ENCODE assay signal across 8 mouse cellular contexts in genomic region chrX:140956272-140956940, GRCm38 (mm10). TPM values are rescaled to one million over a fixed set of nuclear protein-coding genes. Genes with fewer than 3 reads are reported as not detected.
A peak's percentile ranks its signal among the peaks of the same experiment; 100 is the strongest.
DNase-seq lines count a peak whose midpoint lies in the region; ATAC-seq lines count a peak whose summit lies in the region.

Psmd10 (minus strand) TSS chrX:140956728.
Atg4a (plus strand) TSS chrX:140956907.

- peak within 1 kb of the TSS; percentile 64 for H3K9ac ChIP-seq in lung, embryonic 16.5 days (ENCODE audit: low read length)

- no peaks in the 10 kb centered on the region for H3K4me1 ChIP-seq in lung, embryonic 16.5 days (replicated peaks; ENCODE audit: control insufficient read depth, insufficient read depth, low read length)

- peak; percentile 99 for DNase-seq in MEL-GATA-1-ER (ENCODE audit: extremely low read depth, low read depth)
- DNase-seq in cerebellum, adult 8-10 months = peak; percentile 87
- DNase-seq in forelimb bud, embryonic 11.5 days (ENCODE audit: low read depth, low spot score) = peak; percentile 94
- DNase-seq in layer of hippocampus, adult 9-10 months (ENCODE audit: low spot score) = peak; percentile 88
- peak; percentile 58 for DNase-seq in ovary, postnatal 10 days (ENCODE audit: low spot score)
- peak; percentile 86 to 87 for DNase-seq in thymus, postnatal 10 days (ENCODE audit: low spot score in 2 of 2)

- no peaks in the 10 kb centered on the region for H3K9me3 ChIP-seq in lung, embryonic 16.5 days (ENCODE audit: control insufficient read depth, low read length)

- WGBS in lung, embryonic 16.5 days = 19% methylated on average over 23 of the region's 23 CpGs

- H3K4me3 ChIP-seq in lung, embryonic 16.5 days (ENCODE audit: low read length) = peak within 1 kb of the TSS; percentile 64

- peak; percentile 98 to 99 for ATAC-seq in hematopoietic stem cell, adult 5-6 weeks (replicated peaks in 1 of 2; ENCODE audit: insufficient read depth in 1 of 2, low FRiP score in 2 of 2, low TSS enrichment in 1 of 2, low read depth in 1 of 2, poor library complexity in 2 of 2, severe bottlenecking in 2 of 2)
- peak; percentile 99 for ATAC-seq in lung, embryonic 16.5 days (ENCODE audit: low read depth)

- H3K27me3 ChIP-seq in lung, embryonic 16.5 days (ENCODE audit: control insufficient read depth, insufficient read depth, low read depth, low read length) = peaks cover 6% of the 10 kb centered on the region; the same call in 1 of the 2 replicates

- H3K27ac ChIP-seq in lung, embryonic 16.5 days (ENCODE audit: low read length) = peak within 1 kb of the TSS; percentile 63; the same call in 1 of the 2 replicates

- H3K36me3 ChIP-seq in lung, embryonic 16.5 days (ENCODE audit: control insufficient read depth, insufficient read depth, low read length) = no peaks in the 10 kb centered on the region

- peak within 1 kb of the TSS; percentile 59 for H3K4me2 ChIP-seq in lung, embryonic 16.5 days (ENCODE audit: low read depth, low read length)

RNA-seq across cellular contexts. Expression of gene Psmd10, which starts in this region (rescaled TPM):
- 43.6 and 64.7 TPM in 2 replicates for total RNA-seq in hematopoietic stem cell, adult 5-6 weeks (2017)
- polyA plus RNA-seq in lung, embryonic 16.5 days (2015; fragmentation: Nextera tagmentation; extraction: Ambion mirVana) = 49.6 and 50.0 TPM in 2 replicates

RNA-seq across cellular contexts. Expression of gene Atg4a, which starts in this region (rescaled TPM):
- total RNA-seq in hematopoietic stem cell, adult 5-6 weeks (2017) = 26.4 and 29.1 TPM in 2 replicates
- polyA plus RNA-seq in lung, embryonic 16.5 days (2015; fragmentation: Nextera tagmentation; extraction: Ambion mirVana) = 17.3 and 19.8 TPM in 2 replicates

Comparison
In these comparisons a context has a peak if more than half of its experiments do, and no peak if none do; other contexts are left out.
1. Peak in every context shown above with its lines: DNase-seq, ATAC-seq, H3K4me3 ChIP-seq and H3K27ac ChIP-seq.